Mouse (Mus musculus) heart, postnatal 14 days (tissue): ENCODE results near the gene L3mbtl4. TPM values are rescaled to one million over a fixed set of nuclear protein-coding genes. Genes with fewer than 3 reads are reported as not detected.

Experiments used
- DNase-seq, 2 experiments: peaks; one replicate each; pipeline ENCODE4 v3.0.0; 2021 to 2022
- intact Hi-C: fragments of 180-260 bp; cut with DNase I; formaldehyde crosslinking; loops from one replicate; pipeline ENCODE4 v1.15.1; 2025
- total RNA-seq, 2 experiments: library from RNA; stranded (reverse); gene quantifications; 2 replicates each; pipeline ENCODE4 v1.2.3; 2021

L3mbtl4 gene
- total RNA-seq, 2 experiments from 2014 or later, result not detected

DNA sequence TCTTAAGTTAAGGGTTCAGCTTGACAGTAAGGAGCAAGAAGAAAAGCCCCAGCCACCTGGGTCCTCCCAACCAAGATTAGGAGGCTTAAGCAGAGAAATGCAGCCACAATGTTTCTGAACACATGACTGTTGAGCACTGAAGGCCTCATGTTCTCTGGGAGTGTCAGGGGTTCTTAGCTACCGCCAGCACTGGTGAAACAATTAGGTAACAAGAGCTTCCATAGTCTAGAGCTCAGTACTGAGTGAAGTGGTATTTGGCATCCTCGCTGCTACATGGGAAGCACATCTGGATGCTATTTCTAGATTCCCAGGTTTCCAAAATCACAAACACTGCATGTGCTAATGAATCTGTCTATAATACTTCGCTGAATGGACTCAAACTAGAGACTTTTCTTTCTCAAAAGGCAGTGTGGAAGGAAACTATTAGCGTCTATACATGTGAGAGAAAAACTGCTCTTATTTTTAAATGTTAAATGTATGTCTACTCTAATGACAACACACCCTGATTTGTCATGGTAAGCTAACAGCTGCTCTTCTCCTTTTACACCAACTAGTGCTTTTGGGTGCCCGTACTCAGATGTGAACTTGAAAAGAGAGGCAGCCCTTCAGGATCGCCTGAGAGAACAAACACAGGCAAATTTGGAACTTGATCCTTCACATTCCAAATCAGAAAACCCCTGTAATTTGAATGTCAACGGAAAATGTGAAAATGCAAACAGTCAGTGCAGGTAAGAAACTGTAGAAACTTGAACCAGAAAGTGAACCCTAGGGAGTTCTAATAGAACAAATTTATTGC lies 356.2 kb downstream of the L3mbtl4 start:
- intact Hi-C loops, result no loop called here
- no peak for DNase-seq

DNA sequence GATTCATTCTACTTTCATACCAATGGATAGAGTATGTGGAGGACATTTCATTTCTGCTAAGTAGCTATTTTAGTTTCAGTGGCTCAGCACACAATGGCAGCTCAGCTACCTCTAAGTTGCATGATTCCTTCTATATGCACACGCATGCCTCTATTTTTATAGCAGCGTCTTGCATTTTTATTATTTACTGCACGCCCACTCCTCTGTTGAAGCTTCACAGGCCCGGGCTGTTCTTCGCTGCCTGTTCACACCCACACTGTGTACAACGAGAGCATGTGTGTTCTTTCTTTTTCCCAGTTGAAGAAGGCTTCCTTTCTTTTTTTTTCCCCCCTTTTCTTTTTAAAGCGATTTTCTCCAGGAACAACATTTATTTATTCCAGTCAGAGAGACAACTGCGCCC lies 357.8 kb downstream of the L3mbtl4 start:
- DNase-seq, result no peak
- intact Hi-C loops, result no loop called here

DNA sequence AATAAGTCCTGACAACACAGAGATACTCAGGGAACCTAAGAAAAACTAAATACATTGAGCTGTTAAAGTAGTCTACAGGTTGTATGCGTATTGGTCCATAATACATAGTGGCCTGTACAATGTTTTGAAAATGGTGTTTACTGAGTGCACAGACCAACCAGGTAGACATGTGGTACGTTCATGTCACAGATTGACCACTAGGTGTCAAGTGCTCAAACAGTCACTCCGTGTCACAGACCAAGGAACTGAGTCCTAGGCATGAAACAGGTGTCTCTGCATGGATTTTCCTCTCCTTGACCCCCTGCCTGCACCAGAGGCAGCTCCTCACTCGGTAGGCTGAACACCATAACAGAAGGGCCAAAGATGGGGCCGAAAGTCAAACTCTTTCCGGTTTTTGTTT lies 366.6 kb downstream of the L3mbtl4 start:
- intact Hi-C loops, result no loop called here
- no peak for DNase-seq

DNA sequence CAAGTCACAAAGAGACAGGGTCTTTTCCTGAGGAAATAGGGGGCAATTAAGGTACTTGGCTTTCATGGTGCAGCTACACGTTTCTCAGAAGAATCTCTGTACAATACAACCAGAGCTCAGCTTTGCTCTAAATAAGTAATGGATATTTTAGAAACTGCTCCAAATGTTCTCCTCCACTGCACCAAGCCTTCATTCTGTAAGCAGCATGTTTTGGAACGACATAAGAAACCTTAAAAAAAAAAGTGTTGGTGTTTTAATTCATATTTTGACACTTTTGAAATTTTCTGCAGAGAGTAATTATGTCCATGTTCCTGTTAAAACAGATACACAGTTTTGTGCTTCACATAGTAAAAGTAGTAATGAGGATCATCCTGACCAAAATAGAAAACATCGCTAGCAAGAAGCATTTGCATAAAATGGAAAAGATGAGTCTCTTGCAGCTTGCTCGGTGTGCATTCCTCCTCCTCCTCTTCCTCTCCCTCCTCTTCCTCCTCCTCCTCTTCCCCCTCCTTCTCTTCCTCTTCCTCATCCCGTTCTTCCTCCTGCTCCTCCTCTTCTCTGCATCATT lies 369.0 kb downstream of the L3mbtl4 start:
- no peak for DNase-seq
- intact Hi-C loops, result no loop called here

DNA sequence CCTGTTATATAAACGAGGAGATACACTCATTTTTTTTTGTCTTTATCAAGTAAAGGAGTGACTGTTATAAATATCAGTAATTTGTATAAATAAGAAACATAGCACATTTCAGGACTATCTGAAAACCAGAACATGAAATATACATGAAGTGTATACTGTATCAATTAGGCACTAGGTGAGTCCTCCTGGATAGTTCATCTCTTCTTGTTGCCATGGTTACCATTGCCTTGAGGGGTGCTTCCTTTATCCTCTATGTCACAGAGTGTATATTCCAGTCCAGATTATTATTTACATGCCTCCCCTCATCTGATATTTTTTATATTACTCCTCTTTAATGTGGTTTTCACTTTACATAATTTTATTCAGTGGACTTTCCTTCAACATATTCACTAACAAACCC lies 392.9 kb downstream of the L3mbtl4 start:
- intact Hi-C loops, result no loop called here
- no peak for DNase-seq

DNA sequence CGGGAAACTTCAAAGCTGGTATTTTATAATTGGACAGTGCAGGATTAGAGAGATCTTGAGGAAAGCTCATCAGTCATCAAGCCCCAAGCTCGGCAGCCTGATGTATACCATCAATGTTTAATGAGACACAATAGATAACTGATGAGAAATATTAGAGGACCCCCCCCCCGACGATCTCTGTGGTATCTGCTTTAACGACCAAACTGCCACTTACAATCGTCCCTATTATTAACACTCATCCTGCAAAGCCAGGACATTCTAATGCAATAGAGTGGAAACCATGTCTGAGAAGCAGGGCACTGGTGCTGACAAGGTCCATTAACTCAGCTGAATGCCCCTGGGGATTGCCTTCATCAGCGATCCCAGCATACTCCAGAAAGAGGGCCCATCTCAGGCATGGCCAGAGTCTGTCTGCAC lies 398.5 kb downstream of the L3mbtl4 start:
- DNase-seq, result no peak
- intact Hi-C loops, result no loop called here

DNA sequence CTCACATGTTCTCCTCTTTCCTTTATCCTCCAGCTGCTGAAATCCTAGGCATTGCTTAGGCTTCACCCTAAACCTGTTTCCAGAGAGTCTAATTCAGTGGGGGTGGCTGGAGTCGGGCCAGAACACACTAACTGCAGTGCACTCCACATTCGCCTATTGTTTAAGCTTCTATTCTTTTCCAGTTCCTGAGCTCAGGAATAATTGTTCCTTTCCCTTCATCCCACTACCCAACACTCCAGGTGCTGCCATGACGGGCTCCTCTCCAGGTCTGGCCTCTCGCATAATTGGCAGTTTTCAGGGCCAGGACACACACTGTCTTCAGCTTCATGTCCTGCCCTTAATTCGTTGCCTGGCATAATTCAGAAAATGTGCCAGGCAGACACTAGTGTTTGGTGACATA lies 437.1 kb downstream of the L3mbtl4 start:
- DNase-seq, result no peak
- intact Hi-C loops, result no loop called here

DNA sequence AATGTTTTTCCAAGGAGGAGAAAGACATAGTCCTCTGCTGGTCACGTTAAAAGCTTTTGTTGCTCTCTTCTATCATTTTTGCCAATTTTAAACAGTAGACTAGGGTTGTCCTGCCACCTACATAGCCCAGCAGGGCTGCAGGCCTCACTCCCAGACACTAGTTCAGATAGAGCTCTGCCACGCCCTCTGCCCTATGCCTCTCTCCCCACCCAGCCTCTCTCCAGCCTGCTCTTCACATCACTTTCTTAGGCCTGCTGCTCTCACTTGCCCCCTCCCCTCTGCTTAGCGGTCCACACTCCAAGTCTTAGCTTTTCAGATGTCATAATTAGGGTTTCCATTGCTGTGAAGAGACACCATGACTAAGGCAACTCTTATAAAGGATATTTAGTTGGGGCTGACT lies 437.8 kb downstream of the L3mbtl4 start:
- intact Hi-C loops, result no loop called here

DNA sequence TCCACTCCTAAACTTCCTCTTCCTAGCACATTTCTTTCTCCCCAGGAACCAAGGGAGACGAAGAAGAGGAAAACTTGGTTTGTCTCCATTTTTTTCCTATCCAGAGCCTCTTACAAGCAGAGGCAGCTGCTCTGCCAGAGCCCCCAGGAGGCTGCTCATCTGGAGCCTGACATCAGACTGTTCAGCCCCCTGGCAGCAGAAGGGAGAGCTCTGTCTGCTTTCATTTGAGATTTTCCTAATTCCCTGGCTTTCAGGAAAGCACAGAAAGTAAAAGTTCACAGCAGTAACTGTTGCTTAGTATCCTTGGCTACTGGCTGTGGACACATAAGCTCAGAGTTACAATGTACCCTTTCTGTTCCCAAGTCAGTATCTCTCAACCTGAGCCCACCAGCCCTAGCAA lies 474.7 kb downstream of the L3mbtl4 start:
- intact Hi-C loops, result no loop called here
- peak in 1 of 2 experiments; percentile 5 for DNase-seq

More for the DNA sequence above, 437.8 kb downstream of the L3mbtl4 start:
- DNase-seq, result no peak

DNA sequence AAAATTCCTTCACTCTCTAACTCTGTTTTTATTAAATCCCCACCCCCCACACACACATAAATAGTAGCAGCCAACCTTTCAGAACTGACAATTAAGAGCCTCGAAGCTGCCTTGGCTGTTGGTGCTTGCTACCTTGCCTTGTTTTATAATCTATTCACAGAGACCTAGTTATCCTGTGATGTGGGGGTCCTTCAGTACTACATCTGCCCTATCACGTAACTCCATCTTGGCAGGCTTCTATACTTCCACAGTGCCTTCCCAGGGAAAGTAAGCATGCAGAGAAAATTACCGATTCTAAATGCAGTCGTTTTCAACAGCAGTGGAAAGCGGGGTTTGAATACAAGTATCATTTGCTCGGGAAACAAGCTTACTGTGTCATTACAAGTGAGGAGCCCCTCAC lies 476.9 kb downstream of the L3mbtl4 start:
- intact Hi-C loops, result no loop called here
- DNase-seq, result no peak

DNA sequence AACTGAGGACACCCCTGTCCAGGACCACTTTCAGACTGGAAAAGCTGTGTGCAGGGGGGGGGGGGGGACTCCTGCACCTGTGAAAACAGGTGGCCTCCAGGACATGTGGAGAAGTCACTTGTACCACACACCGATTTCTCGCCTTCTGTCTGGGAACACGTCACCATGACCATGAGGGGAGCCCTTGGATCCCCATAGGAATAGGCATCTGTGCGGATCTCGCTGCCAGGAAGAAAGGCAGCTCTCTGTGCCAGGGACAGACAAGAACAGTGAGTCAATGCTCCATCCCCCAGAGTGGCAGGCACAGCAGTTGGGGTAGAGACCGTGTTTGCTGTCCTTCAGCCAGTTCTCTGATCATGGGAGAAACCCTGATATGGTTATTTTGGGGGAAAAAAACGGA lies 479.5 kb downstream of the L3mbtl4 start:
- intact Hi-C loops, result no loop called here
- no peak for DNase-seq

DNA sequence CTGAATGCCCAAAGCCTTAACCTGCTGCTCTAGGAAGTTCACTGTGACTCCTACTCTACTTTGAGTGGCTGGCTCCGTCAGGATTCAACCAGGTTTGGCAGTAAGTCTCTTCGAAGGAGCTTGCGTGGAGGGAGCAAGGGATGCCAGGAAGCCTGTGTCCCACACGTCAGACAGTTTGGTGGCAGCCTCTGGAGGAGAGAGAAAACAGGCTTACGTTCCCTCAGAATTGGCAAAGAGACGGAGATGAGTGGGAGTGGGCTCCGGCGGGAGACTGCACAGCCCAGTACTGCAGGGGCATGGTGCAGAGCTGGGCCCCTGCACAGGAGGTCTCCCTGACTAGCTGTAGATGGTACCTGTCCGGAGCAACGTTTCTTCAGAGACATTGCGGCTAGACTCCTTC lies 481.2 kb downstream of the L3mbtl4 start:
- intact Hi-C loops, result no loop called here
- no peak for DNase-seq

DNA sequence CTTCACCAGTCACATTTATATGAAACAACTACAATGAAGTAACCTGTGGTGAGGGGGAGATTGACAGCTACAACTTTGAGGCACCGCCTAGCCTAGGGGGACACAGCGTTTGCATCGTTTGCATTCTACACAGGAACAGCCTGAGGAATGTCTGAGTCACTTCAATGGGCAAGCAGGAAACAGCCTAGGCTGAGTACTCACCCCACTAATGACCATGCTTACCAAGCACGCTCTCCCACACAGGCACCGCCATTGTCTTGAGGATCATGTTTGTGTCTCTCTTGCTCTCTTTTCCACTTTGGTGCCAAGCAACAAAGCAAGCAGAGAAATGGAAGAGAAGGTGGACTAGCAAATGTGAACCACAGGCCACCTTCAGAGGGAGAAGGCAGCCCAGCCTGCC lies 484.8 kb downstream of the L3mbtl4 start:
- intact Hi-C loops, result no loop called here
- no peak for DNase-seq

DNA sequence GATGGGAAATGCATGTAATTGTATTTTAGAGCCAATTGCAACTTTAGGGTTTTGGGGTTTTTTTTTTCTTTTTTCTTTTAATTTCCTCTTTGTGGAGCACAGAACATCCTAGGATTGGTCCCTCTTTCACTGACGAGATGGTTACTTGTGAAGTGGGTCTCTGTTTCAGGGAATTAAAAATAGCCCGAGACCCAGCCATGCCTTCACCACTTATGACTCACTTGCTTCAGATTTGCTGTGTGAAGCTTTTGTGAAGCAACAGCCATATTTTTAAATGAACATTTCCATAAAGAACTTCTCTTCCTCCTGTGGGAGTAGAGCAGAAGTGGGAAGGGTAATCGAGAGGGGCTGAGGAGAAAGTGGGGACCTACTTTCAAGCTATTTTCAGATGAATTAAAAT lies 485.3 kb downstream of the L3mbtl4 start:
- DNase-seq, result no peak
- intact Hi-C loops, result no loop called here

DNA sequence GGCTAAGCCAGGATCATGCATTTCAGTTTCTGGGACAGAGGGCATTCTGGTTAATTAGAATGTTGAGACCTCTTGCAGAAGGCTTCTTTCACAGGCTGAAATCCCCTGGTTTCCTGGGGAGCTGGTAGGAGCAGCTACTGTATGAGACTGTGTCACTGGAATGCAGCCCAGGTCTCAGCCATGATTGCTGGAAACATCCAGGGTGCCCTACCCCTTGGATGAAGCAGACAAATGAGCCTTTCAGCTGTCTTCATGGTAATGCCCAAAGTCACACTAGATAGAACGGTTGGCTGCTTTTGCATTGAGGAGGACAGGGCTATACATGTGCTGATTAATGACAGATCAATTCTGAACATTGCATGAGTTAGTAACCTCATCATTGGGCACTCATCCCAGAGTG lies 486.4 kb downstream of the L3mbtl4 start:
- no peak for DNase-seq
- intact Hi-C loops, result no loop called here

DNA sequence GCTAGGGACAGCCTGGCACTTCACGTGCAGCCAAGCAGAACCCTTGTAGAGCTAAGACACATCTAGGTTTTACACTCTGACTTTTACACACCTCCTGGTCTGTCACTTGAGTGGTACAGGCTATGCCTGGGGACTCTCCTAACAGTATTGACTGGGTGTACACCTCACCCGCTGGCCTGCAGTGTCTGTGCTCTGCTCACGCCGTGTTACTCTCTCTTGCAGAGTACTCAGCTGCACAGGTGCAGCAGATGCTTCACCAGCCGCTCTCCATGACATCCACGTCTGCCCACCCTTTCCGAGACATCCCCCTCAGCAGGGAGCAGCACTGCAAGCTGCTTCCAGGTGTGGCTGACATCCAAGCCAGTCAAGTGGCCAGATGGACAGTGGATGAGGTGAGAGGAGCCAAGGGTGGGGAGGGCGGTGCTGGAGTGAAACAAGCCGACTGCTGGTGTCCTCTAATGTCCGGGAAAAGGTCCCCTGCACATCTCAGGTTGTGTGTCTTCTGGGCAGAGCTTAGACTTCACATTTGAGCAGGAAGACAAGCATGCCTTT lies 490.8 kb downstream of the L3mbtl4 start:
- DNase-seq, result no peak
- intact Hi-C loops, result no loop called here

DNA sequence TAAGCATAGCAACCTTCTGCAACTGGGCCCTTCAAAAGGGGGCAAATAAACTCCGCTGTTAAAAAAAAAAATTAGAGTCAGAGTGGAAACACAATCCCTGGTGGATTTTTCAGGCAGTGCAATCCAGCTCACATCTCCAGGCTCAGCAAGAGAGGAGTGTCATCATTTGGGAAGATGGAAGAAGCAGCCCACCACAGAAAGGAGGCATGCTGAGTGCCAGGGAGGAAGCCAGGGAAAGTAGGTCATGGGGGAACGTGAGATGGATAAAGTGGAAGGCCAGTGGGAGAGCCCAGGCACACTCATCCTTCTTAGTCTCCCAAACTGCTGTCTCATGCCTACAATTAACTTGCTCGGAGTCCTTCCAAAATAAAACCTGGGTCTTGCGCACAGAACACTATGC lies 496.0 kb downstream of the L3mbtl4 start:
- intact Hi-C loops, result no loop called here
- DNase-seq, result no peak

DNA sequence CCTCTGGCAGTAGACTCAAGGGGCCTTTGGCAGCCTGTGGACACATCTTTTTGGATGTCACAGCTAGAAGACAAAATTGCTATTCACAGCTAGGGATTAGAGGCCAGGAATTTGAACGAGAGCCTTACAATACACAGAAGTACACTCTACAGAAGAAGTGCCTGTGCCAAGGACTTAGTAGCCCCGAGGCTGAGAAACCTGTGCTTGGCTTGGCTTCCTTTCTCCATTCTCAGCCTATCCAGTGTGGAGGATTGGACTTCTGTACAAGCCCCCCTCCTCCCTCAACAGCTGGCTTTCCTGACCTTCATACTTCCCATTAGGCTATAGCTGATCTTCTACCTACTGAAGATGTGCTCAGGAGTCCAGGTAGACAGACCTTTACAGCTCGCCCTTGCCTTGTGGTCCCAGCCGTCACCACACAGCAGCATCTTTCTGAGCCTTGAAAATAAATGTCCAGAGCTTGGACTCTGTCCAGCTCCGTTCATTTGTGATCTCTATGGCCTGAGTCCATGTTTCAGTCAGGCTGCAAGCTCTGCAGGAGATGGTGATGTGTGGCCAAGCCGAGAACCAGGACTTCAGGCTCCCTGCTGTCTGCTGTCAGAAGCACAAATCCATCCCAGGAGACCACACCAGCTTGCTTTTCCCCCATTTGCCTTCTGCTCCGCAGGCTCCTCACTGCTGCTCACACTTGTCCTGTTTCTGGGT lies 497.6 kb downstream of the L3mbtl4 start:
- intact Hi-C loops, result no loop called here
- no peak for DNase-seq

DNA sequence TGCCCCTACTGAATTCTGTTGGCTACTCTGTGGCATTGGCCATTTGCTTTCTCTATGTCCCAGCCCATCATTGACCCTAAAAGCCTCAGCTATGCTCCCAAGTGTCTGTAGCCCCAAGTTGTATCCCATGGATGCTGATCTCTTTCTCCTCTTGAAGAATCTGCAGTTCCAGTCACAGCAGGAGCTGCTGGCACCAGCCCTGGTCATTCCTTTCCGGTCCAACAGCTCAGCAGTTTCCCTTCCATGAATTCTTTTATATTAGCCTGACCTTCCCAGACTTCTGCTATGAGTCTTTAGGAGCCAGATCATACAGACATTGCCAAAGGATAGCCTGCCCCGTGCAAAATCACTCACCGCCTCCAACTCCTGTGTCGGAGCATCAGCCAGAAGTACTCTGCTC lies 520.1 kb downstream of the L3mbtl4 start:
- DNase-seq, result no peak
- intact Hi-C loops, result no loop called here

DNA sequence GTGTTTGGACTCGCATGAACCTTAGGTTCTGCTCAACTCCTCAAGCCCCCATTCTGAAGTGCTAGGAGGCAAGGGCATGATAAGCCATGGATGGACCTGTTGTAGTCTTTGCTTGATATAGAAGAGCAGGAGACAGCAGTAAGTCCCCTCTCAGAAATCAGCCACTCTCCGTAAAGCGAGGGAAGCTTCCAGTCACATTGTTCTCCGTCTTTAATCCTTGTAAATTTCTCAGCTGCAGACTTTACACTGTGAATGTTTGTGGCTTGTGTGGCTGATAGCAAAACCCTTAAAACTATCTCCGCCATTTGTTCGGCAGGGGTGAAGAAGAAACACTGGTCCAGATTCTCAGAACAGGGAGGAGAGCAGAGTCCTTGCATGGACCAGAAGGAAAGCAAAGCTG lies 552.7 kb downstream of the L3mbtl4 start, which contains the start of gene Tmem200c:
Gene Tmem200c, plus strand, starts transcription at position 301 of the 400 bp plus-strand sequence.
- intact Hi-C loops, result no loop called here
- no peak for DNase-seq
